Mouse (Mus musculus): ENCODE data around the gene Pla2g2f.

GRCm38 (mm10) chr4:138714186-138714585, 43.2 kb downstream of the Pla2g2f start:
- TF ChIP-seq CTCF (IDR thresholded peaks at IDR 0.05; ENCODE audit: low read depth, low read length) (no peak), POLR2AphosphoS5 (IDR thresholded peaks at IDR 0.05; ENCODE audit: insufficient replicate concordance, low read depth, low read length) (no peak)

Measured in G1E (cell line).